Mouse (Mus musculus) midbrain, postnatal 0 days (tissue): ENCODE data around the gene Wdfy4. TPM values are rescaled to one million over a fixed set of nuclear protein-coding genes. Genes with fewer than 3 reads are reported as not detected.

Experiments used
- ATAC-seq: fragments of 200-750 bp; cut with Nextera tagmentation; 2 replicates; pipeline ENCODE4 v1.8.0; 2017; ENCODE audit warnings: moderate number of reproducible peaks, mild to moderate bottlenecking, moderate TSS enrichment, moderate library complexity; ENCODE audit not compliant: low FRiP score
- DNase-seq: peaks from one replicate; pipeline ENCODE4 v3.0.0-alpha.2; 2015; ENCODE audit warnings: low spot score
- H3K27ac ChIP-seq: fragments of 300-500 bp; sonication (generic); 2 replicates; pipeline ENCODE4 v1.5.1; 2014; ENCODE audit warnings: low read depth, mild to moderate bottlenecking, low read length, mixed read lengths
- H3K27me3 ChIP-seq: fragments of 300-500 bp; sonication (generic); 2 replicates; pipeline ENCODE4 v1.6.1; 2014; ENCODE audit warnings: low read length, control low read depth, mixed read lengths; ENCODE audit not compliant: insufficient read depth
- H3K36me3 ChIP-seq: fragments of 300-500 bp; sonication (generic); 2 replicates; pipeline ENCODE4 v1.6.1; 2014; ENCODE audit warnings: low read length, control low read depth, mixed read lengths; ENCODE audit not compliant: insufficient read depth
- H3K4me1 ChIP-seq: fragments of 300-500 bp; sonication (generic); 2 replicates; pipeline ENCODE4 v1.6.1; 2014; ENCODE audit warnings: mild to moderate bottlenecking, control low read depth, antibody characterized with exemption, low read length, mixed read lengths; ENCODE audit not compliant: insufficient read depth
- H3K4me2 ChIP-seq: fragments of 300-500 bp; sonication (generic); 2 replicates; pipeline ENCODE4 v1.6.1; 2014; ENCODE audit warnings: low read depth, mild to moderate bottlenecking, low read length, mixed read lengths; ENCODE audit not compliant: poor library complexity, severe bottlenecking
- H3K4me3 ChIP-seq: fragments of 300-500 bp; sonication (generic); 2 replicates; pipeline ENCODE4 v1.5.1; 2014; ENCODE audit warnings: low read depth, mild to moderate bottlenecking, low read length, moderate library complexity
- H3K9ac ChIP-seq: fragments of 300-500 bp; sonication (generic); replicated peaks from 2 replicates; pipeline ENCODE4 v1.6.1; 2014; ENCODE audit warnings: mild to moderate bottlenecking, low read length, moderate library complexity, mixed read lengths; ENCODE audit not compliant: poor library complexity, severe bottlenecking
- H3K9me3 ChIP-seq: fragments of 300-500 bp; sonication (generic); 2 replicates; pipeline ENCODE4 v1.6.1; 2016; ENCODE audit warnings: low read length, control low read depth
- CTCF ChIP-seq: IDR thresholded peaks from 2 replicates; pipeline ENCODE4 v1.5.1; 2016; ENCODE audit warnings: antibody characterized with exemption, mild to moderate bottlenecking
- WGBS: fragments of 180-500 bp; shearing (Covaris S2); extraction: QIAGEN DNeasy Blood & Tissue Kit; methylation state at CpG from one replicate; pipeline ENCODE4 v1.1.7; 2014; 5-methylcytosine and 5-hydroxymethylcytosine counted together
- polyA plus RNA-seq: library from polyadenylated mRNA; unstranded; fragments of >200 nt; fragmentation: Nextera tagmentation; extraction: Ambion mirVana; gene quantifications from 2 replicates; pipeline ENCODE4 v1.2.1, GENCODE M21; 2015
- total RNA-seq: library from RNA; depleted of rRNA; stranded (reverse); fragments of >200 nt; gene quantifications from 2 replicates; pipeline ENCODE4 v1.2.3, GENCODE M21; 2014

The Wdfy4 gene
- total and polyA plus RNA-seq, 2 experiments from 2014 or later: 0.06 to 7.8 TPM

GRCm38 (mm10) chr14:32986659-32987058 lies 198.6 kb downstream of the Wdfy4 start:
- WGBS: 67% methylated on average over 4 of the region's 4 CpGs
- no peak for DNase-seq

GRCm38 (mm10) chr14:32984176-32984738 lies 201.1 kb downstream of the Wdfy4 start:
- H3K4me1 ChIP-seq: no peaks in the 10 kb centered on the region
- no peak overlapping the region for H3K4me3 ChIP-seq
- H3K27me3 ChIP-seq: no peaks in the 10 kb centered on the region
- TF ChIP-seq CTCF: no peak
- no peaks in the 10 kb centered on the region for H3K36me3 ChIP-seq
- H3K4me2 ChIP-seq: no peak overlapping the region
- no peaks in the 10 kb centered on the region for H3K9me3 ChIP-seq
- 81% methylated on average over 6 of the region's 6 CpGs for WGBS
- H3K27ac ChIP-seq: no peak overlapping the region
- DNase-seq (no peak), ATAC-seq (no peak)
- no peak overlapping the region for H3K9ac ChIP-seq

More at GRCm38 (mm10) chr14:32986659-32987058, 198.6 kb downstream of the Wdfy4 start:
- ATAC-seq: no peak
- H3K27ac ChIP-seq: no peak overlapping the region
- no peak overlapping the region for H3K4me2 ChIP-seq
- no peaks in the 10 kb centered on the region for H3K4me1 ChIP-seq
- no peak overlapping the region for H3K9ac ChIP-seq
- no peaks in the 10 kb centered on the region for H3K36me3 ChIP-seq
- no peak overlapping the region for H3K4me3 ChIP-seq
- H3K9me3 ChIP-seq: no peaks in the 10 kb centered on the region
- no peak for TF ChIP-seq CTCF
- H3K27me3 ChIP-seq: no peaks in the 10 kb centered on the region

- no peak for DNase-seq
- H3K4me1 ChIP-seq: no peaks in the 10 kb centered on the region
- H3K36me3 ChIP-seq: no peaks in the 10 kb centered on the region
- no peak overlapping the region for H3K4me3 ChIP-seq
- no peak overlapping the region for H3K27ac ChIP-seq
- no peaks in the 10 kb centered on the region for H3K27me3 ChIP-seq
- H3K4me2 ChIP-seq: no peak overlapping the region
- no peaks in the 10 kb centered on the region for H3K9me3 ChIP-seq
- no peak for ATAC-seq
- no peak for TF ChIP-seq CTCF
- H3K9ac ChIP-seq: no peak overlapping the region
- WGBS: 81% methylated on average over 9 of the region's 9 CpGs
Observed at GRCm38 (mm10) chr14:32970700-32971099, 214.6 kb downstream of the Wdfy4 start.

GRCm38 (mm10) chr14:32964742-32965141 lies 220.6 kb downstream of the Wdfy4 start:
- Histone ChIP-seq H3K27me3 (0 out of 2 replicates have a peak, but pooled peaks cover 3% of the 10 kb centered on the region), H3K4me2 (no peak overlapping the region), H3K36me3 (no peaks in the 10 kb centered on the region), H3K4me1 (no peaks in the 10 kb centered on the region), H3K27ac (no peak overlapping the region), H3K9me3 (no peaks in the 10 kb centered on the region), H3K4me3 (no peak overlapping the region), H3K9ac (no peak overlapping the region)
- TF ChIP-seq CTCF: no peak
- ATAC-seq: no peak
- WGBS: 89% methylated on average over 10 of the region's 10 CpGs
- no peak for DNase-seq

- H3K27ac ChIP-seq: no peak overlapping the region
- WGBS: 42% methylated on average over 5 of the region's 5 CpGs
Observed at GRCm38 (mm10) chr14:32960481-32960880, 224.8 kb downstream of the Wdfy4 start.

GRCm38 (mm10) chr14:32958671-32959070 lies 226.6 kb downstream of the Wdfy4 start:
- no peaks in the 10 kb centered on the region for H3K4me1 ChIP-seq
- H3K4me2 ChIP-seq: no peak overlapping the region
- TF ChIP-seq CTCF: no peak
- H3K27ac ChIP-seq: no peak overlapping the region
- DNase-seq: no peak
- 0 out of 2 replicates have a peak, but pooled peaks cover 3% of the 10 kb centered on the region for H3K27me3 ChIP-seq
- no peaks in the 10 kb centered on the region for H3K36me3 ChIP-seq
- no peak overlapping the region for H3K4me3 ChIP-seq
- no peaks in the 10 kb centered on the region for H3K9me3 ChIP-seq
- no peak for ATAC-seq
- WGBS: 77% methylated on average over 8 of the region's 8 CpGs
- H3K9ac ChIP-seq: no peak overlapping the region

More at GRCm38 (mm10) chr14:32960481-32960880, 224.8 kb downstream of the Wdfy4 start:
- Histone ChIP-seq H3K9ac (no peak overlapping the region), H3K4me2 (no peak overlapping the region), H3K36me3 (no peaks in the 10 kb centered on the region), H3K27me3 (0 out of 2 replicates have a peak, but pooled peaks cover 3% of the 10 kb centered on the region), H3K4me1 (no peaks in the 10 kb centered on the region), H3K9me3 (no peaks in the 10 kb centered on the region), H3K4me3 (no peak overlapping the region)
- peak; percentile 83 for TF ChIP-seq CTCF
- DNase-seq (peak; percentile 83), ATAC-seq (no peak)
